Mouse (Mus musculus): ENCODE measurements around the gene Dpy30.

GRCm38 (mm10) chr17:74282024-74282423 is 41.7 kb downstream of the Dpy30 start:
- TF ChIP-seq EP300 (IDR thresholded peaks at IDR 0.05; ENCODE audit: low read depth) (no peak), CTCF (IDR thresholded peaks at IDR 0.05; ENCODE audit: low read depth) (no peak)
